Mouse (Mus musculus) hindbrain, embryonic 11.5 days (tissue): ENCODE results near the gene Emc10. TPM values are rescaled to one million over a fixed set of nuclear protein-coding genes. Genes with fewer than 3 reads are reported as not detected.

Source experiments
- ATAC-seq: fragments of 200-750 bp; cut with Nextera tagmentation; 2 replicates; pipeline ENCODE4 v1.8.0; 2017; ENCODE audit warnings: mild to moderate bottlenecking, moderate TSS enrichment, moderate library complexity; ENCODE audit not compliant: low FRiP score
- DNase-seq: peaks from one replicate; pipeline ENCODE4 v3.0.0-alpha.2; 2015; ENCODE audit warnings: low spot score
- H3K27ac ChIP-seq: fragments of 300-500 bp; sonication (generic); 2 replicates; pipeline ENCODE4 v1.5.1; 2014; ENCODE audit warnings: mild to moderate bottlenecking, low read depth, low read length
- H3K27me3 ChIP-seq: fragments of 300-500 bp; sonication (generic); 2 replicates; pipeline ENCODE4 v1.6.1; 2014; ENCODE audit warnings: mild to moderate bottlenecking, low read length, moderate library complexity, mixed read lengths; ENCODE audit not compliant: control insufficient read depth, insufficient read depth
- H3K36me3 ChIP-seq: fragments of 300-500 bp; sonication (generic); 2 replicates; pipeline ENCODE4 v1.6.1; 2014; ENCODE audit warnings: mild to moderate bottlenecking, low read length, moderate library complexity, mixed read lengths; ENCODE audit not compliant: control insufficient read depth, insufficient read depth
- H3K4me1 ChIP-seq: fragments of 300-500 bp; sonication (generic); replicated peaks from 2 replicates; pipeline ENCODE4 v1.6.1; 2014; ENCODE audit warnings: low read length, mixed read lengths; ENCODE audit not compliant: control insufficient read depth, insufficient read depth
- H3K4me2 ChIP-seq: fragments of 300-500 bp; sonication (generic); replicated peaks from 2 replicates; pipeline ENCODE4 v1.6.1; 2014; ENCODE audit warnings: mild to moderate bottlenecking, low read depth, low read length
- H3K4me3 ChIP-seq: fragments of 300-500 bp; sonication (generic); 2 replicates; pipeline ENCODE4 v1.5.1; 2014; ENCODE audit warnings: low read depth, low read length
- H3K9ac ChIP-seq: fragments of 300-500 bp; sonication (generic); 2 replicates; pipeline ENCODE4 v1.6.1; 2014; ENCODE audit warnings: low read depth, low read length
- H3K9me3 ChIP-seq: fragments of 300-500 bp; sonication (generic); 2 replicates; pipeline ENCODE4 v1.6.1; 2016; ENCODE audit warnings: low read length; ENCODE audit not compliant: control insufficient read depth
- WGBS: fragments of 180-500 bp; shearing (Covaris S2); extraction: QIAGEN DNeasy Blood & Tissue Kit; methylation state at CpG from one replicate; pipeline ENCODE4 v1.1.7; 2014; 5-methylcytosine and 5-hydroxymethylcytosine counted together
- polyA plus RNA-seq: library from polyadenylated mRNA; unstranded; fragments of >200 nt; fragmentation: Nextera tagmentation; extraction: Ambion mirVana; gene quantifications from 2 replicates; pipeline ENCODE4 v1.2.1, GENCODE M21; 2014

The Emc10 gene
- polyA plus RNA-seq, 1 experiment from 2014 or later: 90.2 TPM

DNA sequence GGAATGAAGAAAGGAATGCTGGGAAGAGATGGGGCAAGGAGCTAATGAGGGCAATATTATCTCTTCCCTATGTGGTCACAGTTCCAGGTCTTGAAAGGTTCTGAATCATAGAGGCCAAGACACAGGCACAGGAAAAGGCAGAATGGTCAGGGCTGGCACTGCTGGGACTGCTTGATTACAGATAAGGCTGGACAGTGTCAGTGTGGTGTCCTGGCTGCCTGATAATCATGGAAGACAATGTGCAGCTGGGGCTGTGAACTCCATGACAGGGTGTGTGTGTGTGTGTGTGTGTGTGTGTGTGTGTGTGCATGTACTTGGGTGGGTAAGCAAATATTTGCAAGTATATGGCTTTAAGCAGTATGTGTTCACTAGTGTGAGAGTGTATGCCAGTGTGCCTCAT lies 11.2 kb upstream of the Emc10 start:
- DNase-seq (no peak), ATAC-seq (no peak)
- peaks cover 3% of the 10 kb centered on the region; the same call in 1 of the 2 replicates for H3K27me3 ChIP-seq
- no peaks in the 10 kb centered on the region for H3K4me1 ChIP-seq
- H3K36me3 ChIP-seq: no peaks in the 10 kb centered on the region
- no peak overlapping the region for H3K9ac ChIP-seq
- no peak overlapping the region for H3K4me2 ChIP-seq
- no peaks in the 10 kb centered on the region for H3K9me3 ChIP-seq
- H3K4me3 ChIP-seq: no peak overlapping the region
- no peak overlapping the region for H3K27ac ChIP-seq

DNA sequence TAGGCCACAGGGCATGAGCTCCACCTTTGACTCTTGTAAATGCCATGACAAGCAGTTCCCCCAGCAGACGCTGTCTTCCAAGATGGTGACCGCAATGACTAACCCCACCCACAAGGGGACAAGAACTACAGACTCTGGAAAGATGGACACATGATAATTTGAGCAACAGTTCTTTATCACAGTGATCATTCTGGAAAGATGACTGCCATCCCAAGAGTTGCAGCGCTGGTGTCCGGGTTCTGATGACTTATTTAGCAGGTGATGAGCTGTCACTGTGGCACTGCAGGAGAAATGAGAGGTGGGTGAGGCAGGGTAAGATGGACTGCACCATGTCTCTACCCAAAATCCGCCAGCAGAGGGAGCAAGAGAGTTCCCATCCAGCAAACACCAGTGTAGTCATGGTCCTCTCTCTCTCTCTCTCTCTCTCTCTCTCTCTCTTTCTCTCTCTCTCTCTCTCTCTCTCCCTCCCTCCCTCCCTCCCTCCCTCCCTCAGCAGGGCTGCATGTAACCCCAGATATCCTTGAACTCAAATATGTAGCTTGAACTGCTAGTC lies 5.3 kb upstream of the Emc10 start:
- 39% methylated on average over 5 of the region's 5 CpGs for WGBS
- Histone ChIP-seq H3K27ac (no peak overlapping the region), H3K9me3 (no peaks in the 10 kb centered on the region), H3K27me3 (no peaks in the 10 kb centered on the region), H3K4me3 (no peak overlapping the region), H3K9ac (no peak overlapping the region), H3K4me1 (no peaks in the 10 kb centered on the region), H3K36me3 (no peaks in the 10 kb centered on the region), H3K4me2 (no peak overlapping the region)
- peak; percentile 56; the same call in 1 of the 2 replicates for ATAC-seq
- DNase-seq: peak; percentile 81

DNA sequence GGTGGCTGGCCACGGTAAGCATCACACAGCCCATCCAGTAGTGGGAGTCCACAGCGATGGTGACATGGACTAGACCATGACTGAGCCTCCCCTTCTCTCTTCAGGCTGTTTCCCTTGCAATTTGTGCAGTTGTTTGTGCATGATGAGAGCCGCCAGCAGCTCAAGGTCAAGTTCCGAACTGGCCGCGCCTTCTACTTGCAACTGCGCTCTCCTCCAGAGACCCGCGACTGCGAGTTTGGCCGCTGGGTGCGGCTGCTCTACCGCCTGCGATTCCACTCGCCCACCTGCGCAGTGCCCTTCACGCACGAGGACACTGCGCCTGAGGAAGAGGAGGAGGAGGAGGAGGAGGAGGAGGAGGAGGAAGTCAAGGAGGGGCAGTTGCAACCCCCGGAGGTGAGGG lies 3.7 kb upstream of the Emc10 start:
- Histone ChIP-seq H3K27ac (no peak overlapping the region), H3K4me1 (peaks cover 4% of the 10 kb centered on the region; the same call in 1 of the 2 replicates), H3K9ac (no peak overlapping the region), H3K9me3 (no peaks in the 10 kb centered on the region), H3K4me3 (no peak overlapping the region), H3K36me3 (no peaks in the 10 kb centered on the region), H3K4me2 (no peak overlapping the region), H3K27me3 (no peaks in the 10 kb centered on the region)
- 59% methylated on average over 19 of the region's 20 CpGs for WGBS
- DNase-seq (no peak), ATAC-seq (no peak)

DNA sequence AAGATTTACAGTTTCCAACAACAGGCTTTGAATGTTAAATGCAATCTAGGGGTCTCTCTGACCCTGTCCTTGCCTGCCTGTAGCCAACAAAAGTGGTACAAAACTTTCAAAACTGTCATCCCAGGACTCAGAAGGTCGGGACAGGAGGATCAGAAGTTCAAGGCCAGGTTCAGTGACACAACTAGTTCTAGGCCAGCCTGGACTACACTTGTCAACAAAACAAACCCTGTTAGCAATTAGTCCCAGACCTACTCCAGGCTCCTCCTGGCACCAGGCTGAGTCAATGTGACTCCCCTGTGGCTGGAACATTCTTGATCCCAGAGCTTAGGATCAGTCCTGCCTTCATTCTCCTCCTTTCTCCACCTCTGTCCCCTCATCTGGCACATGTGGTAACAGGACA lies 2.6 kb upstream of the Emc10 start:
- WGBS: 77% methylated on average over 1 of the region's 1 CpGs
- no peak overlapping the region for H3K9ac ChIP-seq
- no peaks in the 10 kb centered on the region for H3K9me3 ChIP-seq
- peaks cover 4% of the 10 kb centered on the region; the same call in 1 of the 2 replicates for H3K4me1 ChIP-seq
- no peak overlapping the region for H3K27ac ChIP-seq
- no peak overlapping the region for H3K4me3 ChIP-seq
- H3K27me3 ChIP-seq: no peaks in the 10 kb centered on the region
- H3K36me3 ChIP-seq: no peaks in the 10 kb centered on the region
- DNase-seq: no peak
- ATAC-seq: no peak
- H3K4me2 ChIP-seq: no peak overlapping the region

DNA sequence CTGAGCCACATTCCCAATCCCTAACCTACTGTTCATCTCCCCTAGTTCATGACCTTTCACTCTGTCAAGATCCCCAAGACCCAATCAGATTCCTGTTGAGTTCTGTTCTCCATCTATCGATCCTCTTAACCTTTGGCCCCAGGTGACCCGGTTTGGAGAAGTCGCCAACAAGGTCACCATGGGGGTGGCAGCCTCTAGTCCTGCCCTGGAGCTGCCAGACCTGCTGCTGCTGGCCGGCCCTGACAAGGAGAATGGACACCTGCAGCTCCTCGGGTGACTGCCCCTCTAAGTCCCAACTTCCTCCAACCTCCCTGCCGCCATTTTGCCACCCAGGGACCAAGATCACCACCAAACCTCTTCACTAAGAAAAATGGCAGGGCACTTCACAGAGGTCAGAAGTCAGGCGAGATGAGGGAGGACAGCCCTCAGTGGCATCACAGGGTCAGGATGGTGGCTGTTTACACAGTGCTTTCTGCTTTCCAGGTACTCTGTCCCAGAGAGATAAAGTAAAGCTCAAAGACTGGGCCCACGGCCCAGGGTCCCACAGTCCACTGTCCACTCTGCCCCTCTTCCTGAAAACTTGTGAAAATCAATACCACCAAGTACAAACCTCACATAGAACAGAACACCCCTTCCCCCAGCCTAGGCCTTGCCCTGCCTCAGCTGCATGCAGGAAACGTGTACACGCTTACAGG lies 1.2 kb upstream of the Emc10 start:
- Histone ChIP-seq H3K9me3 (no peaks in the 10 kb centered on the region), H3K4me1 (peaks cover 4% of the 10 kb centered on the region; the same call in 1 of the 2 replicates), H3K27ac (no peak overlapping the region), H3K4me3 (peak overlapping the region; percentile 77), H3K36me3 (no peaks in the 10 kb centered on the region), H3K27me3 (no peaks in the 10 kb centered on the region), H3K9ac (peak overlapping the region; percentile 90), H3K4me2 (peak overlapping the region; percentile 91)
- ATAC-seq: no peak
- 86% methylated on average over 10 of the region's 10 CpGs for WGBS
- DNase-seq: no peak

DNA sequence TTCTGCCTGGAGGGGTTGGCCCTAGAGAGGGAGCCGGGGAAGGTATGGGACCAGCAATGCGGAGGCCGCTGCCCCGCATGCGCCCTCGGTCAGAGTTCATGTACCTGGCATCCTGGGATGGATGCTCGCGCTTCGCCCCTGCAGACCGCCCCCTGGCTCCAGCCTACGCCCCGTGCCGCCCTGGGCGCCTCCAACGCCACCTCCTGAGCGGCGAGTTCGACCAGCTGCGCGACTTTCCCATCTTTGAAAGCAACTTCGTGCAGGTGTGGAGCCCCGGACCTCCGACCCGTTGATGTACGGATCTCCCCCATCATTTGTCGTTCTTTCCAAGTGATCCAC lies 411 bp upstream of the Emc10 start:
- H3K4me3 ChIP-seq: peak overlapping the region; percentile 77
- WGBS: under 1% methylated on average over 21 of the region's 26 CpGs
- peaks cover 4% of the 10 kb centered on the region; the same call in 1 of the 2 replicates for H3K4me1 ChIP-seq
- H3K9ac ChIP-seq: peak overlapping the region; percentile 90
- H3K27ac ChIP-seq: peak overlapping the region; percentile 94
- DNase-seq (no peak), ATAC-seq (no peak)
- H3K9me3 ChIP-seq: no peaks in the 10 kb centered on the region
- H3K36me3 ChIP-seq: no peaks in the 10 kb centered on the region
- peak overlapping the region; percentile 91 for H3K4me2 ChIP-seq
- H3K27me3 ChIP-seq: no peaks in the 10 kb centered on the region

DNA sequence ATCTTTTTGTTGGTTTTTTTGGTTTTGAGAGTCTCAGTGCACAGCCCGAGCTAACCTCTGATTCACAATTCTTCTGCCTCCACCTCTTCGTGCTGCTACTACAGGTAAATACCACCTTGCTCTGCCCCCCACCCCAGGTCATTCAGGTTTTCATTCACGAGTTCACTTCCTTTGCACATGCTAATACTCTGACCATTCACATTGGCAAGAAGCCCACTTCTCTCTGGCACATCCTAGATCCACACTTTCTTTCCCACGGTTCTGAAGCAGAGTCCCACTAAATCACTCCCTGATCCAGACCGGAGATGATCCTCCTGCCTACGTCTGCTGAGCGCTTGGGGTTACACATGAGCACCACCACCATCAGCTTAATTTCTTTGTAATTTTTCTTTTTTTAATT lies 1.2 kb downstream of the Emc10 start:
- Histone ChIP-seq H3K36me3 (no peaks in the 10 kb centered on the region), H3K4me1 (peaks cover 4% of the 10 kb centered on the region; the same call in 1 of the 2 replicates), H3K27ac (no peak overlapping the region), H3K27me3 (no peaks in the 10 kb centered on the region), H3K4me3 (peak overlapping the region; percentile 77), H3K9ac (peak overlapping the region; percentile 90; the same call in 1 of the 2 replicates), H3K9me3 (no peaks in the 10 kb centered on the region), H3K4me2 (peak overlapping the region; percentile 91)
- 91% methylated on average over 7 of the region's 7 CpGs for WGBS
- ATAC-seq (no peak), DNase-seq (no peak)

DNA sequence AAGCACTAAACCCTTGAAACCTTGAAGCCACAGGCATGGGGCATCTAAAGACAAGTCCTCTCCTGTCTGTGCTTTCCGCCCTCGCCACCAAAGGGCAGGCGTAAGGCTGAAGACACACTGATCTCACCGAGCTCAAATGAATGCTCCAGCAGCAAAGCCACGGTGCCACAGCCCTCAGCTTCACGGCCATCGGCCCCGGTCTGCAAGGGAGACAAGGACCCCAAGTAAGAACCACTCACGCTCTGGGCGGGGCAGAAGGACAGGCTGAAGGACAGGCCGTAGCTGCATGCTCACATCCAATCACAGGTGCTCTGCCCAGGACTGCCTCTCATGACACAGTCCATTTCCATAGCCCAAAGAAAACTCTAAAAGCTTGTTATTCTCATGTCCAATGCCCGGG lies 1.6 kb downstream of the Emc10 start:
- no peak overlapping the region for H3K4me3 ChIP-seq
- no peak overlapping the region for H3K9ac ChIP-seq
- 93% methylated on average over 12 of the region's 12 CpGs for WGBS

More for the DNA sequence above, 1.6 kb downstream of the Emc10 start:
- Histone ChIP-seq H3K27me3 (no peaks in the 10 kb centered on the region), H3K9me3 (no peaks in the 10 kb centered on the region), H3K4me1 (peaks cover 4% of the 10 kb centered on the region; the same call in 1 of the 2 replicates), H3K4me2 (no peak overlapping the region), H3K27ac (no peak overlapping the region), H3K36me3 (no peaks in the 10 kb centered on the region)
- DNase-seq: no peak
- no peak for ATAC-seq
